Mouse (Mus musculus) T-helper 17 cell (primary cell): Measurements from ENCODE around the gene Hcn4.

Experiments used
- in situ Hi-C, 2 experiments: fragments of 300-600 bp; cut with MboI, MseI; formaldehyde crosslinking; loops; 1 replicate in 1 of 2; 2 replicates in 1 of 2; pipeline ENCODE4 v1.15.1; 2025; ENCODE audit warnings: high pct_unique_total_duplicates in 2 of 2

The Hcn4 gene

GRCm38 (mm10) chr9:58847676-58848075, 24.5 kb downstream of the Hcn4 start:
- in situ Hi-C loops, result no loop called here

GRCm38 (mm10) chr9:58849576-58850315, 26.5 kb downstream of the Hcn4 start:
- in situ Hi-C loops, result no loop called here

- in situ Hi-C loops, result no loop called here
Measured at GRCm38 (mm10) chr9:58854931-58855330, 31.7 kb downstream of the Hcn4 start.

- in situ Hi-C loops, result no loop called here
Measured at GRCm38 (mm10) chr9:58859080-58859635, 35.9 kb downstream of the Hcn4 start.

GRCm38 (mm10) chr9:58863826-58864225, 40.6 kb downstream of the Hcn4 start:
- in situ Hi-C loops, result no loop called here

GRCm38 (mm10) chr9:58871141-58871540, 47.9 kb downstream of the Hcn4 start:
- in situ Hi-C loops, result loop anchor here (5.0 to 10.0 kb wide), 2 partner anchors 334 to 336 kb away; no protein-coding TSS in a partner anchor

GRCm38 (mm10) chr9:58873541-58874324, 50.5 kb downstream of the Hcn4 start:
- in situ Hi-C loops, result loop anchor here (5.0 to 10.0 kb wide), 2 partner anchors 336 to 339 kb away; no protein-coding TSS in a partner anchor

GRCm38 (mm10) chr9:58874354-58874753, 51.1 kb downstream of the Hcn4 start:
- in situ Hi-C loops, result loop anchor here (5.0 to 10.0 kb wide), 2 partner anchors 337 to 340 kb away; no protein-coding TSS in a partner anchor

- in situ Hi-C loops, result loop anchor here in 1 of 2 experiments (10.0 kb wide), 1 partner anchor 341 kb away; no protein-coding TSS in a partner anchor
Measured at GRCm38 (mm10) chr9:58875439-58875838, 52.2 kb downstream of the Hcn4 start.

GRCm38 (mm10) chr9:58876946-58877625, 53.9 kb downstream of the Hcn4 start:
- in situ Hi-C loops, result loop anchor here in 1 of 2 experiments (10.0 kb wide), 1 partner anchor 342 kb away; no protein-coding TSS in a partner anchor

- in situ Hi-C loops, result loop anchor here in 1 of 2 experiments (10.0 kb wide), 1 partner anchor 345 kb away; no protein-coding TSS in a partner anchor
Measured at GRCm38 (mm10) chr9:58879836-58880235, 56.6 kb downstream of the Hcn4 start.

- in situ Hi-C loops, result no loop called here
Measured at GRCm38 (mm10) chr9:58882686-58883085, 59.5 kb downstream of the Hcn4 start.

- in situ Hi-C loops, result no loop called here
Measured at GRCm38 (mm10) chr9:58889782-58890448, 66.7 kb downstream of the Hcn4 start.

- in situ Hi-C loops, result no loop called here
Measured at GRCm38 (mm10) chr9:58890893-58891292, 67.7 kb downstream of the Hcn4 start.

GRCm38 (mm10) chr9:58891840-58892640, 68.8 kb downstream of the Hcn4 start:
- in situ Hi-C loops, result no loop called here

GRCm38 (mm10) chr9:58899602-58900001, 76.4 kb downstream of the Hcn4 start:
- in situ Hi-C loops, result loop anchor here in 1 of 2 experiments (10.0 kb wide), 1 partner anchor 365 kb away; no protein-coding TSS in a partner anchor

- in situ Hi-C loops, result loop anchor here in 1 of 2 experiments (10.0 kb wide), 1 partner anchor 362 kb away; no protein-coding TSS in a partner anchor
Measured at GRCm38 (mm10) chr9:58902869-58903585, 79.8 kb downstream of the Hcn4 start.
